Mouse (Mus musculus) erythroid progenitor cell, adult 5-6 weeks (primary cell): ENCODE results near the gene Coq8a. TPM values are rescaled to one million over a fixed set of nuclear protein-coding genes. Genes with fewer than 3 reads are reported as not detected.

Experiments
- ATAC-seq: replicated peaks from 2 replicates; pipeline ENCODE4 v1.8.0; 2016; ENCODE audit warnings: moderate number of reproducible peaks, mild to moderate bottlenecking, moderate TSS enrichment, inconsistent platforms; ENCODE audit not compliant: poor library complexity, low FRiP score, severe bottlenecking
- total RNA-seq, 2 experiments: library from RNA; stranded (forward) in 1 of 2; stranded (reverse) in 1 of 2; fragments of 150-400 nt in 1 of 2; fragments of 186-747, 209-891 nt in 1 of 2; gene quantifications; 2 replicates each; pipeline versions ENCODE4 v1.2.3 to v1.2.4; 2015 to 2017; ENCODE audit warnings: low replicate concordance in 2 of 2

Gene Coq8a
- 1.7 TPM in 1 of 2 replicates, not detected in the other for total RNA-seq (2015; ENCODE audit: low replicate concordance)
- total RNA-seq (2017; ENCODE audit: low replicate concordance), result 0.90 TPM in 1 of 2 replicates, not detected in the other

DNA sequence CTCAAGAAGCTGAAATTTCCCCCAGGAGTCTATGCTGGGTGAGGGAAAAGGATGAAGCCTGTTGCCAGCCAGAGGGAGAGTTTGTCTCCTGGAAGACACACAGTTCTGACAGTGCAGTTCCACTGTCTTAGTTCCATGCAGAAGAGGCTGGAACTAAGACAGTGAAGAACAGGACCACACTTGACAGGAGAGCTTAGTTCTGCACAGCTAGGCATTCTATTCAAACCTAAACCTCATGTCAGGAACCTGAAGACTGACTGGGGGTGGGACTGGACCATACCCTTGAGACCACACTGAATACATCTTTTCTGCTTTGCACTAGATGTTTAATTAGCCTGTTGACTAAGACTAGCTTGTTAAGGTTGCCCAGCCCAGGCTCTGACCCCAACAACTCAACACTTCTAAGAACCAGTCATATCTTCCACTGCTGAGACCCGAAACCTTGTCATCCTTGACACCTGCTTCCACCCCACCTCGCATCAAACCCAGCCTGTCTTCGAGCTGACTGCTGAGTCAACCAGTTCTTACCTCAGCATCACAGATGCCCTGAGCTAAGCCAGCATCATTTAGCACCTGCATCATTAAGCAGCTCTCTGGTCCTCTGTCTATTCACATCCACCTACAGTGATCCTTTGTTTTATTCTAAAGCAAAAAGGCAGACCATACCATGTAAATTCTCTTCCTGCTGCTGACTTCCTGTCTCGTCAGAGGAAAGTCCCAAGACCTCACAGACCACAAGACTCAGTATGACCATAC, at the start of gene Coq8a:
Gene Coq8a (minus strand): TSS at position 644 of the 756 bp plus-strand sequence.
- no peak for ATAC-seq

GRCm38 (mm10) chr1:180248593-180249146, 49.3 kb upstream of the Coq8a start:
- no peak for ATAC-seq

DNA sequence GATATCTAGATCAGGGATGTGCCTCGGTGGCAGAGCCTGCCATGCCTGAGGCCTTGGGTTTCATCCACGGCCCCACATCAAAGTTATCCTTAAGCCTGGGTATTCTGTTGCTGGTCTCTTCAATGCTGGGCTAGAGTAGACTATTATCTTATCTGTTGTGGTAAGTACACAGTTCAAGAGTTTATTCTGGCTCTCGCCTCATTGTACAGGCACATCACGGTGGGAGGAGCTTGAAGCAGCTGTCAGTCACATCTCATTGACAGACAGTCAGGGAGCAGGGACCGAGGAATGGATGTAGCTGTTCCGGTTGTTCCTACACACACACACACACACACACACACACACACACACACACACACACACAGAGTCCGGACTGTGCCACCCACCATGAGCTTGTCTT, 48.5 kb upstream of the Coq8a start:
- 0 out of 2 replicates have a peak, but pooled peaks have one; percentile 31 for ATAC-seq

DNA sequence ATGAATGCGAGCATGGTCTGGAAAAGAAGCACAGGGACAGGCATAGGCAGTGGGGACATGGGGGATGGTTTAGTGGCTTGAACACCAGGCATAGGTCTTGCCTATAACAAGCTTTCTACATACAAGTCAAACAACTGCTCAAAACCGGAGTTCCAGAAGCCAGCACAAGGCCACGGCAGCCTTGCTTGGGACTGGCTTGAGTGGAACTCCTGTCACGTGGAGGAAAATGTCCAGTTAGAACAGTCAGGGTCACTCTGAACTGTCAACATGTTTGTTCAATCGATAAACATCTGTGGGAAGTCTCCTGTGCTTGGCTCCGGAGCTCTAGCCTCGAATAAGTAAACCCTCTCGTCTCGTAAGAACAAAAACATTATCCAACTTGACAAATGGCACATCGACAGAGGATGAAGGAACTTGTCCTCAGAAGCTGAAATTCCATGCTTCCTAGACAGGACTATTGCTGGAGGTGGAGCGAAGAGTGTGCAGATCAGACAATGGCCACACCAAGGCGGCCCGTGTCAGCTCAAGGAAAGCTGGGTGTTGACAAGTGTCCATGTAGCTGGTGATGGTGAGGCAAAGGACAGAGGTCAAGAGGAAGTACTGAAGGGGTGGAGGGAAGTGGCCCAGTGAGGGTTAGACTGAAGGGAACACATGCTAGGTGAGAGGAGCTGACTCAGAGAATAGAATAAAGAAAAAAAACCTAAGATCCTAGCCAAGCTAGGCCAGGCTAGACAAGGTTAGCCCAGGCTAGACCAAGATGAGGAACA, 46.5 kb upstream of the Coq8a start:
- ATAC-seq, result no peak

DNA sequence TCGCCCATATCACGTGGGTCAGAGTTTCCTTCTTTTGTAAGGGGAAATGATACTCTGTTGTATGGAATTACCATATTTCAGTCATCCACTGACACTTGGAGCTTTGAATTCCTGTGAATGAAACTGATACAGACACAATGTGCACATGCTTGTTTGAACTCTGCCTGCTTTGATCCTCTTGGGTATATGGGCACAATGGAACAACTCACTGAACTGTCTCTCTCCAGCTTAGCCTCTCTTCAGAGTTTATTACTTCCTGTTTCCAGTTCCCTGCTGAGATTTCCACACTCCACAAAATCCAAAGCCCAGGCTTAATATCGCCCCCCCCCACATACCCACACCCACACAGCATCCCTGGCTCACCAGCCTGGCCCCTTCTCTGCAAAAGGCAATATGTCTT, 32.3 kb upstream of the Coq8a start:
- no peak for ATAC-seq

DNA sequence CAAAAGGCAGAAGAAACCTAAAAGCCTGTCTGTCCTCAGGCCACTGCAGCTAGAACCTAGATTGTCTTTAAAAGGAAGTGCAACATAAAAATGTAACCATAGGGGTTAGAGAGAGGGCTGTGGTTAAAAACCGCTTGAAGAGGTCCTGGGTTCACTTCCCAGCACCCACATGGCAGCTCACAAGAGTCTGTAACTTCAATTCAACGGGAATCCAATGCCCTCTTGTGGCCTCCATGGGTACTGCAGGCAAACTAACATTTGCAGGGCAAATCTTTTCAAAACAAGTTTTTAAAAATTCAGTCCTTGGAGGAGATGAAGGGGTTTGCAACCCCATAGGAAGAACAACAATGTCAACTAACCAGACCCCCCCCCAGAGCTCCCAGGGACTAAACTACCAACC, 31.2 kb upstream of the Coq8a start:
- no peak for ATAC-seq

GRCm38 (mm10) chr1:180229906-180230305, 30.5 kb upstream of the Coq8a start:
- no peak for ATAC-seq

GRCm38 (mm10) chr1:180228854-180229253, 29.5 kb upstream of the Coq8a start:
- ATAC-seq, result no peak

DNA sequence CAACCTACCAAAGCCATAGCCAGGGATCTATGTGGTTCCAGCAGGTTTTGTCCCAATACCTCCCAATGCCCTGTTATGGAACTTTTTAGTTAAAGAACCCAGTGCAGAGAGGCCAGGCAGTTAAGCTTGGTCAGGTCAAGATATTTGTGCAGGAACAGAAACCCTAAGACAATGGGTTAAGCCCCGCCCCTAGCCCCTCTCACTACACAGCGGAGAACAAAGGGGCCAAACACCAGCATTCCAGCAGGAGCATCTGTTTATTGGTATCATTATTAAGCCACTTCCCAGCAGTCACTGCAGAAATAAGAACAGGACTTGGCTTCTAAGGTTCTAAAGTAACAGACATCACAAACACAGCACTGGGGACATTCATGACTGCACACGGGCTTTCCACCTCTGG, 27.4 kb upstream of the Coq8a start:
- ATAC-seq, result no peak

GRCm38 (mm10) chr1:180226221-180226713, 26.9 kb upstream of the Coq8a start:
- ATAC-seq, result peak; percentile 82

GRCm38 (mm10) chr1:180225500-180226220, 26.3 kb upstream of the Coq8a start:
- peak; percentile 93 for ATAC-seq

- no peak for ATAC-seq
Observed at GRCm38 (mm10) chr1:180222007-180222406, 22.6 kb upstream of the Coq8a start.

GRCm38 (mm10) chr1:180220791-180221542, 21.6 kb upstream of the Coq8a start:
- ATAC-seq, result no peak

- ATAC-seq, result no peak
Observed at GRCm38 (mm10) chr1:180216541-180217276, 17.3 kb upstream of the Coq8a start.

- peak; percentile 92 for ATAC-seq
Observed at GRCm38 (mm10) chr1:180215044-180215443, 15.6 kb upstream of the Coq8a start.

DNA sequence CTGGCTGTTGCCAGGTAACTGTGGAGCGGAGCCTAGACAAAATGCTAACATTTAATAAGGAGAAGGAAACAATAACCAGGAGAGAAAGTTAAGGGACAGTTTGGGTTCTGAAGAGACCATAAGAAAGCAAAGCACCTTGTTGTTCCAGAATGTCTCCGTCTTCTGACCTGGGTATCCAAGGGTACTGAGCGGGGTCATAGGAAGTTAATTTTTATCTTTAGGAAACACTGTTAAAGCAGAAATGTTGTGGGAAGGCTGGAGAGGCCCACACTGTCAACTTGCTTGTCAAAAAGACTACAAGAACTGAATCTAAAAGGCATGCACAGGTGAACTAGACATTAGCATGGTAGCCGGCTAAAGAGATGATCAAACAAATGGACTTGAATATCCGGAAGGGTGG, 13.5 kb upstream of the Coq8a start:
- ATAC-seq, result no peak

- ATAC-seq, result no peak
Observed at GRCm38 (mm10) chr1:180210781-180211271, 11.4 kb upstream of the Coq8a start.

GRCm38 (mm10) chr1:180210031-180210432, 10.6 kb upstream of the Coq8a start:
- no peak for ATAC-seq
